Mouse (Mus musculus) granulocyte monocyte progenitor cell, adult 5-6 weeks (primary cell): Measurements from ENCODE around the gene Eno2. TPM values are rescaled to one million over a fixed set of nuclear protein-coding genes. Genes with fewer than 3 reads are reported as not detected.

Source experiments
- ATAC-seq: replicated peaks from 2 replicates; pipeline ENCODE4 v1.8.0; 2016; ENCODE audit warnings: mild to moderate bottlenecking, moderate TSS enrichment, inconsistent platforms; ENCODE audit not compliant: poor library complexity, severe bottlenecking
- total RNA-seq, 2 experiments: library from RNA; stranded (forward) in 1 of 2; stranded (reverse) in 1 of 2; fragments of 200-712, 200-1000 nt in 1 of 2; fragments of >200 nt in 1 of 2; fragmentation: Nextera tagmentation in 1 of 2; gene quantifications; 2 replicates each; pipeline ENCODE4 v1.2.3; 2014 to 2017

Gene Eno2
- total RNA-seq, 2 experiments from 2014 or later: not detected

DNA sequence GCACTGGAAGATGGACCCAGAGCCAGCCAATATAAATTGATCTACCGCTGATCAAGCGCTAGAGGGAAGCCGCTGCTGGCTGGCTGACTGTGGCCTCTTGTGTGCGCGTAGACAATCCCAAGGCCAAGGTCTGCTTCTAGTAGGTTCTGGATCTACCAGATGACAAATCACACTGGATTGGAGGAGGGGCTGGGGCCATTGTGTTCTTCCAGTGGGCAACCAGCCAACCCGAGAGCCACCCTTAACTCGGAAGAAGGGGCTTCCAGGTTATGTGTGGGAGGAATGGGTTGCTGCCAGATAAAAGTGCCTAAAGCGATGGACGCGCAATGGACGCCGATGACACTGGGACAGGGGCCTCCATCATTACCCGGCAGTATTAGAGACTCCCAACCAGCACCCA, 51.5 kb downstream of the Eno2 start:
- ATAC-seq: no peak

DNA sequence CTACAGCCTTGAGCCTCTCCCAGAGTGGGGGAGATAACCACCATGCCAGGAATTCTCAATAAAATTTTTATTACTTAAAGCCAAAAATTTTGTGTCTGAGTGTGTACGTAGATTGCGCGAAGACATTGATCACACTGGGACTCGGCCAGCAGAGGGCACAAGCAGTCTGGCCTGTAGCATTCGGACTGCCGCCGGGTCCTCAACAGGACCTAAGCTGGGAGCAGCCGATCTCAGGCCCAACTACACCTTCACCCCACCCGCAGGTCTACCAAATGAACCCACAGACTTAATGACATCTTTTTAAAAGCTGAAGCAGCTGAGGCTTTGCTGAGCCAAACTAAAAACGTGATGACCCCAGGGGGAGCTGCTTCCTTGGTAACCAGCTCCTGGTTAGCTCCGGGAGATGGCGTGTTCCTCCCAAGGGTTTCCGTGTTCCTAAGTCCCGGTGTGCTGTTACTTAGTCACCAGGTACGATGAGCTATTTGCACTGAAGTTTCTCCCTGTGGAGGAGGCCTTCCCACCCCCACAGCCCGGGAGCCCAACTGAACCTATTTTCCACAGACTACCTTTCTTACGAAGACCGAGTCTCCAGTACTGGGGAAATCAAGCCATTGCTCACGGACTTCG, 52.5 kb downstream of the Eno2 start:
- peak; percentile 31 for ATAC-seq

DNA sequence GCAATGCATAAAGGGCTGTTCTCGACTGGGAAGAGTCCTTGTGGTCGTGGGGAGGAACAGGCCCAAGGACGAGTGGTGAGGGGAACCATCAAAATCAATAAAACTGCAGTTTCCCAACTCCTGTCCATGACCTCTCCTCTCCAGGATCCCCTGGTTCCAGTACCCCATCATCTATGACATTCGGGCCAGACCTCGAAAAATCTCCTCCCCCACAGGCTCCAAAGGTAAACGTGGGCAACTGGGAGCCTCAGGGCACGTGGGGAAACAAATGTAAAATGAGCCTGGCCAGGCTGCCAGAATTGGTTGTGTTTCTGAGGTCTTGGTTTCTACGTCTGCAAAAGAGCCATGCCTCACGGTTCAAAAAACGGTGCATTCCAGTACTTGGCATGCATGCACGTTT, 56.6 kb downstream of the Eno2 start:
- ATAC-seq: no peak

DNA sequence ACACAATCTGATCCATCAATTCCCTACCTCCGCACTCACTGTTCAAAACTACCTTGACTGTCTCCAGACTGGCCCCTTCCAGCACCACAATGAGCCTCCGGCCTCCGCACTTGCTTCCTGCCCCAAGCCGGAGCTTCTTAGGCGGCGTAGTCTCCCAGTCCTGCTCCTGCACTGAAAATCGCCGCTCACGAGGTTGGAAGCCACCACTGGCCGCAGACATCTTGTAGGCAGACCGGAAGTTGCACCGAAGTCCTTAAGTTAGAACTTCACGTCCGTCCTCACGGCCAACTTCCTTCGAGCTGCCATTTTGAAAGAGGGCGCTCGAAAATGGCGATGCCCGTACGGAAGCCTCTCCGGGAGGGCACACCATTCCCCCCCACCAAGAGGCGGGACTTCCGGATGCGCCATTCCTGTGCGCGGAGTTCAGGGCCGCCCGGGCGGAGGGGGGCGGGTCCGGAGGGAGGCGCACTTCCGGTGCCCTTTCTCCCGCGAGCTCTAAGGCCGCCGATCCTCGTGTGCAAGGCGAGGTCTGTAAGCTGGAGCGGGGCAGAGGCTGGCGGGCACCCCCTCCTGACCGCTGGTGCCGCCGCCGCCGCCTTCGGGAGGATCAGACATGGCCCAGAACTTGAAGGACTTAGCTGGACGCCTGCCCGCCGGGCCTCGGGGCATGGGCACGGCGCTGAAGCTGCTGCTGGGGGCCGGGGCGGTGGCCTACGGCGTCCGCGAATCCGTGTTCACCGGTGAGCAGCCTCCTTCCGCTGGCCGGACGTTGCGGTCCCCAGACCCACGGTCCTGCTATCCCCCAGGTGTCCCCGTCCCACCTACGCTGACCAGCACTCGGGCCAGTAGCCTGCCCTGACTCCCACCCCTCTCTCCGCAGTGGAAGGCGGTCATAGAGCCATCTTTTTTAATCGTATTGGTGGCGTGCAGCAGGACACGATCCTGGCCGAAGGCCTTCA, 57.4 kb downstream of the Eno2 start, which contains the start of the genes Emg1 and Phb2:
Gene Emg1, minus strand, starts transcription at position 355 of the 959 bp plus-strand sequence.
Gene Phb2, plus strand, starts transcription at position 513 of the 959 bp plus-strand sequence.
- ATAC-seq: peak; percentile 89

Other genes with a start within 250 kb of the Eno2 start
- not detected in 2 replicates for gene C1s1, start 227.3 kb downstream of the Eno2 start, total RNA-seq (2014; fragmentation: Nextera tagmentation)
- gene C1s1, start 227.3 kb downstream of the Eno2 start, total RNA-seq (2017): 0.13 TPM in 1 of 2 replicates, not detected in the other
- gene C1rb, start 199.4 kb downstream of the Eno2 start, total RNA-seq (2014; fragmentation: Nextera tagmentation): not detected in 2 replicates
- not detected in 2 replicates for gene C1rb, start 199.4 kb downstream of the Eno2 start, total RNA-seq (2017)
- not detected in 2 replicates for gene C1s2, start 133.6 kb downstream of the Eno2 start, total RNA-seq (2014; fragmentation: Nextera tagmentation)
- not detected in 2 replicates for gene C1s2, start 133.6 kb downstream of the Eno2 start, total RNA-seq (2017)
- 38.3 and 52.1 TPM in 2 replicates for gene Lpcat3, start 106.6 kb downstream of the Eno2 start, total RNA-seq (2014; fragmentation: Nextera tagmentation)
- 23.1 and 29.3 TPM in 2 replicates for gene Lpcat3, start 106.6 kb downstream of the Eno2 start, total RNA-seq (2017)
- 201 and 231 TPM in 2 replicates for gene Emg1, start 57.5 kb downstream of the Eno2 start, total RNA-seq (2014; fragmentation: Nextera tagmentation)
- 193 and 209 TPM in 2 replicates for gene Emg1, start 57.5 kb downstream of the Eno2 start, total RNA-seq (2017)
- gene Phb2, start 57.3 kb downstream of the Eno2 start, total RNA-seq (2014; fragmentation: Nextera tagmentation): 310 and 315 TPM in 2 replicates
- 320 and 326 TPM in 2 replicates for gene Phb2, start 57.3 kb downstream of the Eno2 start, total RNA-seq (2017)
- 169 and 206 TPM in 2 replicates for gene Ptpn6, start 31.0 kb downstream of the Eno2 start, total RNA-seq (2014; fragmentation: Nextera tagmentation)
- gene Ptpn6, start 31.0 kb downstream of the Eno2 start, total RNA-seq (2017): 327 and 371 TPM in 2 replicates
- gene Grcc10, start 28.3 kb downstream of the Eno2 start, total RNA-seq (2014; fragmentation: Nextera tagmentation): 177 and 222 TPM in 2 replicates
- gene Grcc10, start 28.3 kb downstream of the Eno2 start, total RNA-seq (2017): 109 and 136 TPM in 2 replicates
- not detected in 2 replicates for gene Gm45234, start 13.7 kb downstream of the Eno2 start, total RNA-seq (2014; fragmentation: Nextera tagmentation)
- gene Gm45234, start 13.7 kb downstream of the Eno2 start, total RNA-seq (2017): not detected in 2 replicates
- 25.1 and 37.2 TPM in 2 replicates for gene Atn1, start 13.1 kb downstream of the Eno2 start, total RNA-seq (2014; fragmentation: Nextera tagmentation)
- 2.6 and 3.0 TPM in 2 replicates for gene Atn1, start 13.1 kb downstream of the Eno2 start, total RNA-seq (2017)
- not detected in 2 replicates for gene Lrrc23, start 10.1 kb upstream of the Eno2 start, total RNA-seq (2014; fragmentation: Nextera tagmentation)
- gene Lrrc23, start 10.1 kb upstream of the Eno2 start, total RNA-seq (2017): 0.98 TPM in 1 of 2 replicates, not detected in the other
- 3.1 and 5.2 TPM in 2 replicates for gene Spsb2, start 39.0 kb upstream of the Eno2 start, total RNA-seq (2014; fragmentation: Nextera tagmentation)
- 4.6 and 10.5 TPM in 2 replicates for gene Spsb2, start 39.0 kb upstream of the Eno2 start, total RNA-seq (2017)
- gene Tpi1, start 44.6 kb upstream of the Eno2 start, total RNA-seq (2014; fragmentation: Nextera tagmentation): 357 and 379 TPM in 2 replicates
- 273 and 305 TPM in 2 replicates for gene Tpi1, start 44.6 kb upstream of the Eno2 start, total RNA-seq (2017)
- gene Usp5, start 59.8 kb upstream of the Eno2 start, total RNA-seq (2014; fragmentation: Nextera tagmentation): 88.8 and 89.4 TPM in 2 replicates
- 93.5 and 98.6 TPM in 2 replicates for gene Usp5, start 59.8 kb upstream of the Eno2 start, total RNA-seq (2017)
- gene Cdca3, start 59.9 kb upstream of the Eno2 start, total RNA-seq (2014; fragmentation: Nextera tagmentation): 86.1 and 89.0 TPM in 2 replicates
- gene Cdca3, start 59.9 kb upstream of the Eno2 start, total RNA-seq (2017): 128 and 162 TPM in 2 replicates
- not detected in 2 replicates for gene Gnb3, start 70.6 kb upstream of the Eno2 start, total RNA-seq (2014; fragmentation: Nextera tagmentation)
- gene Gnb3, start 70.6 kb upstream of the Eno2 start, total RNA-seq (2017): not detected in 2 replicates
- gene P3h3, start 88.1 kb upstream of the Eno2 start, total RNA-seq (2014; fragmentation: Nextera tagmentation): 1.4 and 4.3 TPM in 2 replicates
- 3.4 and 4.0 TPM in 2 replicates for gene P3h3, start 88.1 kb upstream of the Eno2 start, total RNA-seq (2017)
- gene Gpr162, start 94.3 kb upstream of the Eno2 start, total RNA-seq (2014; fragmentation: Nextera tagmentation): 2.0 TPM in 1 of 2 replicates, not detected in the other
- not detected in 2 replicates for gene Gpr162, start 94.3 kb upstream of the Eno2 start, total RNA-seq (2017)
- gene Cd4, start 118.5 kb upstream of the Eno2 start, total RNA-seq (2014; fragmentation: Nextera tagmentation): 0.90 TPM in 1 of 2 replicates, not detected in the other
- 0.41 and 0.60 TPM in 2 replicates for gene Cd4, start 118.5 kb upstream of the Eno2 start, total RNA-seq (2017)
- gene Lag3, start 142.0 kb upstream of the Eno2 start, total RNA-seq (2014; fragmentation: Nextera tagmentation): 1.4 and 3.8 TPM in 2 replicates
- 1.4 and 9.6 TPM in 2 replicates for gene Lag3, start 142.0 kb upstream of the Eno2 start, total RNA-seq (2017)
- 16.1 and 21.9 TPM in 2 replicates for gene Ptms, start 150.4 kb upstream of the Eno2 start, total RNA-seq (2014; fragmentation: Nextera tagmentation)
- 18.5 and 33.0 TPM in 2 replicates for gene Ptms, start 150.4 kb upstream of the Eno2 start, total RNA-seq (2017)
- 82.4 and 102 TPM in 2 replicates for gene Mlf2, start 161.7 kb upstream of the Eno2 start, total RNA-seq (2014; fragmentation: Nextera tagmentation)
- gene Mlf2, start 161.7 kb upstream of the Eno2 start, total RNA-seq (2017): 49.5 and 79.7 TPM in 2 replicates
- 96.6 and 112 TPM in 2 replicates for gene Cops7a, start 195.9 kb upstream of the Eno2 start, total RNA-seq (2014; fragmentation: Nextera tagmentation)
- gene Cops7a, start 195.9 kb upstream of the Eno2 start, total RNA-seq (2017): 48.8 and 52.0 TPM in 2 replicates
- gene Pianp, start 227.0 kb upstream of the Eno2 start, total RNA-seq (2014; fragmentation: Nextera tagmentation): not detected in 2 replicates
- gene Pianp, start 227.0 kb upstream of the Eno2 start, total RNA-seq (2017): not detected in 2 replicates
- 75.9 and 87.6 TPM in 2 replicates for gene Zfp384, start 239.5 kb upstream of the Eno2 start, total RNA-seq (2014; fragmentation: Nextera tagmentation)
- 24.3 and 31.9 TPM in 2 replicates for gene Zfp384, start 239.5 kb upstream of the Eno2 start, total RNA-seq (2017)